Mouse (Mus musculus) layer of hippocampus, adult 9-11 months (tissue): ENCODE measurements around the gene Ltb4r1.
A peak's percentile ranks its signal among the peaks of the same experiment; 100 is the strongest.

ENCODE experiments used
- DNase-seq: peaks from one replicate; pipeline ENCODE4 v3.0.0; 2022

Ltb4r1 gene

GRCm38 (mm10) chr14:55765696-55766095 lies at the start of gene Ltb4r1:
Gene Ltb4r1, plus strand, starts transcription at chr14:55765962.
- DNase-seq, result no peak

DNA sequence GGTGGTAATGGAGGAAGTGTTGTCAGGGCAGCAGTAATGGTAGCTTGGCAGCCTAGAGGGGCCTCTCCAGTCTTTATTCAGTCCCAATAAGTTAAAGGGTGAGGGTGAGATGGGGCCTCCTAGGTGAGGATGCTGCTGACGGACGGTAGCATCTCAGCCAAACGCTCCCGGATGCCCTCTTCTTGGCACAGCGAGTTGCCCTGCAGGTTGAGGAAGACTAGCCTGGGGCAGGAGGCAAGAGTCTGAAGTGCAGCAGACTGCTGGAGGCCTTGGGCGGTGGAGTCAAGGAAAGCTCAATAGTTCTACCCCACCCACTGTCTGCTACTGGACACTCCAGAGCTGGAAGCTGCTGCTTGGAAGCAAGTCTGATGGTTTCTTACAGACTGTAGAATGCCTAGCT lies 49.5 kb upstream of the Ltb4r1 start:
- no peak for DNase-seq

DNA sequence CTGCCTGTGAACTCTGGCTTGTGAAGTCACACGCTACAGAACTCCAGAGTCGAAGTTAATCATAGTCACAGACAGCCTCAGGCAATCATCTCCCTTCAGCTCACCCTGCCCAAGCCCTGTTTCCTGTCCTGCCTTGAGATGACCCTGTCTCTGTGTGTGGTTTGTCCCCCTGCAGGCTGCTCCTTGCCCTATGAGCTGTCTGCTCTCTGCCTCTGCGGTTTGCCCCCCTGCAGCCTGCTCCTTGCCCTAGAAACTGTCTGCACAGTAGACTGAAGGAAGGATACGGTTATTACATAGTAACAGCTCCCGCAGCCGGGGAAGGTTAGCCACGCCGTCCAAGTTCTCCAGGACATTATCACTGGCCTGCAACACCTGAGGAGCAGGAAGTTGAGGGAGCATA lies 48.9 kb upstream of the Ltb4r1 start:
- DNase-seq, result no peak

DNA sequence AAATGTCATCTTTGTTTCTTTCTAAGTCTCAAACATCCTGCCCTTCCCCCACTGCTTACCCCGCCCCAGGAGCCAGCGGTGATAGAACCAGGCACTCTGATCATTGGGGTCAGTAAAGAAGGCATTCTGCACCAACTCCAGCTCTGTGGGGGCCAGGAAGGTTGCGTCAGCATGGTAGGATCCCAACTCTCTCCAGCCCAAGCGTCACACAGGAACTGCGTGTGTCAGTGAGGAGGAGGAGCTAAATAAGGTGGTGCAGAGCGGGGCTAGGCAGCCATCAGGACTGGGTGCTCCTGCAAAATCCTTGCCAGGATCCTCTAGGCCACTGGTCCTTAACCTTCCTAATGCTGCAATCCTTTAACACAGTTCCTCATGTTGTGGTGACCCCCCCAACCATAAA lies 46.0 kb upstream of the Ltb4r1 start:
- no peak for DNase-seq

DNA sequence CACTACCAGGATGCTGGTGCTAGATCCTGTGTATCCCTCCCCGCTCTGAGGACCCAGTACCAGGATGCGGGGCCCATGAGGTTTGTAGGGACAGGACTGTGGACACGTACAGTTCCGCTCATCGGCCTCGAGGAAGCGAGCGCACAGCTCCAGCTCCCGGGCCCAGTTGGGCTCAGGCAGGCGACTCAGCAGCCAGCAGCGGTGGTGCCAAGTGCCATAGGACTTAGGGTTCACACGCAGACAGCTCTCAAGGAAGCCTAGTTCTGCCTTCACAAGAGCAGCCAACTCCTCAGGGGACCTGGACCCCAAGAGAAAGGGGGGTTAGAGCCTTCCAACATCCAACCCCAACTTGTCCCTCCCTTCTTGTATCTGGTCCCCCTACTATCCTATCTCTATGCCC lies 45.1 kb upstream of the Ltb4r1 start:
- DNase-seq, result no peak

DNA sequence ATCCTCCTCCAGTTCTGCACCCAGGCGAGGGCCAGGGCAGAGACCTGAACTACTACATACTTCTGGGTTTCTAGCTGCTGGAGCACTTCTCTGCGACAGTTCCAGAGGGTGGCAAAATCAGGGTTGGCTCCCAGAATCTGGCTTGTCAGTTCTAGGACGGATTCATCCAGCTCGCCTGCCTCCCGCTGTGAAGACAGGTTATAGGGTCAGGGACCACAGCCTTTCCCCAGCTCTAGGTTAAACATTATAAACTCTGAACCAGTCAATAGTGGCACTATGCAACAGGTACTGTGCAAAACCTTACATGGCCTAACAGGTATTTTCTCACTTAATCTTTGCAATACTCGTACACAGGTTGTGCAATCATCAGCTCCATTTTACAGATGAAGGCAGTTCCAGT lies 44.7 kb upstream of the Ltb4r1 start:
- no peak for DNase-seq

- DNase-seq, result peak; percentile 94
Observed at GRCm38 (mm10) chr14:55721700-55722437, 43.9 kb upstream of the Ltb4r1 start, which contains the start of gene Rabggta. Gene Rabggta, minus strand, starts transcription at chr14:55722263.

DNA sequence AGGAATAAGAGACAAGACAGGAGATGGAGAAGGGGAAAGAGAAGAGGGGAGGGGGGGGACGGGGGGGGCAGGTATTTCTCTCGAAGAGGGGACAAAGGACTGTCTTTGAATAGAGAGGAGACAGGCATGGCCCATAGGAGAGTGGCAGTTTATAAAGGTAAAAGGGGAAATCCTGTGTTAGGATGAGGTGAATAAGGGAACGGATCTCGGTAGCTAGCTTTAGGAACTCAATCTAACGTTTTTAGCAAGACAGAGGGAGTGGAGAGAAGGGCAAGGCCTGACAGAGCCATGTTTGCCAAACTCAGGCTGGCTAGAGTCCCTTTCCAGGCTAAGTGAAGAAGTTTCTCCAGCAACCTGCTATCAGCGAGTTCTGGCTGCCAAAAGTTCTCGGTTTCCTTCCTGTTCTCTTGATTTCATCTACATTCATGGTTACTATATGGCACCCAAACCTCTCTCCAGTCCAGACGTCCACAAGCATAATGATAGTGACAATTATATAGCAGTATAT lies 43.3 kb upstream of the Ltb4r1 start:
- no peak for DNase-seq

DNA sequence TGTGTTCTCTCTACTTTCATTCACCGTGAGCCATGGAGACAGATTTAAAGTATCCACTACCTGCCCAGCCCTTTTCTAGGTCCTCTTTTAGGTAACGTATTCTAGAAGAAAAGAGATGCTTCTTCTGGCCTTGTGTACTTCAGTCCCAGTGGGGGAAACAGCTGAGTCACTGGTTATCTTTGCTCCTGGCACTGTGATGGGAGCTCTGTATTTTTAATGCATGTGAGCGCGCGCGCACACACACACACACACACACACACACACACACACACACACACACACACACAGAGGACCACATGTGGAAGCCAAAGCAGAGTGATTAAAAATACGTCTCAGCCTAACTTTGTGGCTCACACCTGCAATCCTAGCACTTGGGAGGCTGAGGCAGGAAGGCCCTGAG lies 42.3 kb upstream of the Ltb4r1 start:
- DNase-seq, result no peak

GRCm38 (mm10) chr14:55724411-55724871 lies 41.3 kb upstream of the Ltb4r1 start:
- DNase-seq, result no peak

DNA sequence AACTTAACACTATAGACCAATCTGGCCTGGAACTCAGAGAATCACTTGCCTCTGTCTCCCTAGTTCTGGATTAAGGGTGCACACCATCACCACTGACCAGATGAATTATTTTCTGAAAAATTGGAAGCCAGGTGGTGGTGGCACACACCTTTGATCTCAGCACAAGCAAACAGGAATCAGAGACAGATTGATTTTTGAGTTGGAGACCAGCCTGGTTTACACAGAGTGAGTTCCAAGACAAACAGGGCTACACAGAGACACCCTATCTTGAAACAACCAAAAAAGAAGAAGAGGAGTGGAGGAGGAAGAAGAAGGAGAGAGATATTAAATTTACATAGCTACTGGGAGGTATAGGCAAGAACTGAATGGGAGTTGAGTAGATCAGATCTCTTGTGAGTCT lies 39.5 kb upstream of the Ltb4r1 start:
- DNase-seq, result no peak

DNA sequence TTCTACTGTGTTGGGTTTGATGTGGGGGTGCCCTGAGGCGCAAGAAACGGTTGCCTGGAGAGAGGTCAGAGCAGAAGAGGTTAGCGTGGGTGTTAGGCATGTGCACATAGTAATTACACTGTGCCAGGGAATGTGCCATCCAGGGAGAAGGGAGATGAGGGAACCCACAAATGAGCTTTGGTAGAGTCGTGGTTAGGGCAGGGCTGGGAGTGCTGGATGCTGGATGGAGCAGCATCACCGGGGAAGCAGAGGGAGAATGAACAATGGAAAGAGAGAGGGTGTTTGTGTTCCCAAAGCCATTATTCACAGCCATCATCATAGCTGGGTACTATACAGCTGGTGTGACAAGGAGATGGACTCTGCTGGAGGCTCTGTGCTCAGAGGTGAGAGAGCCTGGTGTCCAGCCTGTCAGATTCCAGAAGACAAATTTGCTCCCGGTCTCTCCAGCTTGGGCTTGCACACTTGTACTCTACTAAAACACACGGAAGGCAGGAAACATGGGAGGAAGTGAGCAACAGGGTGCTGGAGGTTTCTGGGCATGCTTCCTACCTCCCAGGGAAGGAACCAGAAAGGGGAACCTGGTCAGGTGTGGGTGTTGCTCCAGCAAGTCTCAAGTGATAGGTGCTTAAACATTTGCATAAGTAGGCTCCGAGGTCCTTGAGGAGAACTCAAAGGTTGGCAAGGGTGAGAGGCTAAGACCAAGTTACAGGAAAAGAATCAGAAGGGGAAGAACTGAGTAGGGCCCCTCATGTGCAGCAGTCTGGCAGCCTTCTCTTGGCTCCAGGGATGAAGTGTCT lies 37.7 kb upstream of the Ltb4r1 start:
- no peak for DNase-seq

- DNase-seq, result no peak
Observed at GRCm38 (mm10) chr14:55730116-55730515, 35.6 kb upstream of the Ltb4r1 start.

DNA sequence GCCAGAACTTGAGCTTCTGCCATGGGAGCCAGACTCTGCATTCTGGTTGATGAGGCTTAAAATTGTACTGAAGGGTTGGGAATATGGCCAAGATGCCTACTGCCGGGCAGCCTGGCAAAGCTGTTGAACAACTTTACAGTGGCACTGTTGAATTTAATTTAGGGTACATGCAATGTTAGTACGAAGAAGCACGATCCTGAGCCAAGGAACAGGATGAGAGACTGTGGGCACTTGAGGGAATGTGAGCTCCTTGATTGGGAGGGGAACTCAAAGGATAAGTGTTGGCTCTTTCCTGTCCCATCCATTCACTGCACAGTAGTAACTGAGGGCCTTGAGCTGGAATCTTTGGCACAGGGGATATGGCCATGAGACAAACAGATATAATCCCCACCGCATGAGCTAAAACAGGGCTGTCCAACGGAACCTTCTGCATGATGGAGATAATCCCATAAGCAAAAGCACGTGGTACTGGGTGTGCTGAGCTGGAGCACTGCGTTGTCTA lies 35.2 kb upstream of the Ltb4r1 start:
- DNase-seq, result peak; percentile 55

DNA sequence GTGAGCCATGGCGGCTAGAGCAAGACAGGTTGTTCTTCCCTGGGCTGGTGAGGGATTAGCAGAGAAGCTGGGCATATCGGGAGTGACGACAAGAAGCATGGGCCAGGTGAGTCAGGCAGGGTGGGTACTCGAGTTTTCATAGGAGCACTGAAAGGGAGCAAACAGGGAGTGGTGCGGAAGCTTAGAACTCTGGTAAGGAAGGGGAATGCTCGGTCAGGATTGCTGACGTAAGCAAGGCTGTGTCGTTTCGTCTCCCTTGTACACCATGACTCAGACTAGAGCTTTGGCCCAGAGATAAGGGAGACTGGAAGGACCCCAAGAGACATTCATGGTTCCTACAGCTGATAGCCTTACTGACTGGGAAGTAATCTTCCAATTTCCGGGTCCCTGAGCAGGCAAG lies 31.9 kb upstream of the Ltb4r1 start:
- no peak for DNase-seq

GRCm38 (mm10) chr14:55734869-55735268 lies 30.9 kb upstream of the Ltb4r1 start:
- no peak for DNase-seq

- no peak for DNase-seq
Observed at GRCm38 (mm10) chr14:55735334-55735733, 30.4 kb upstream of the Ltb4r1 start.

GRCm38 (mm10) chr14:55735758-55736157 lies 30.0 kb upstream of the Ltb4r1 start:
- DNase-seq, result no peak

- DNase-seq, result no peak
Observed at GRCm38 (mm10) chr14:55737086-55737687, 28.6 kb upstream of the Ltb4r1 start.

DNA sequence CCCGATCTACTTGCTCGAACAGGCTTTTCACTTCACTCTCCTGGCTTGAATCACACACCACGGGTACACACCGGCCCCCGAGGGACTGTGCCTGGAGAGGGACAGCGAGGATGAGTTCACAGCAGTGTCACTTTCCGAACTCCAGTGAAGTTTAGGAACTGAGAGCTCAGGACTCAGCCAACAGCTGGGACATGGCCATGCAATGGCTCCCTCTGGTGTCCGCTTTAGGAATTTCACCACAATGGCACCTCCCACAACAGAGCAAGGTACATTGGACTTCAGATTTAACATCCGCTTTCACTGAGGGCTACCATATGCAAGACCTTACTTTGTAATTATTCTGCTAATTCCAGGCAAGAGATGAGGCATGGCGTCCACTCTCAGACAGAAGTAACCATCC lies 22.1 kb upstream of the Ltb4r1 start:
- peak; percentile 79 for DNase-seq

DNA sequence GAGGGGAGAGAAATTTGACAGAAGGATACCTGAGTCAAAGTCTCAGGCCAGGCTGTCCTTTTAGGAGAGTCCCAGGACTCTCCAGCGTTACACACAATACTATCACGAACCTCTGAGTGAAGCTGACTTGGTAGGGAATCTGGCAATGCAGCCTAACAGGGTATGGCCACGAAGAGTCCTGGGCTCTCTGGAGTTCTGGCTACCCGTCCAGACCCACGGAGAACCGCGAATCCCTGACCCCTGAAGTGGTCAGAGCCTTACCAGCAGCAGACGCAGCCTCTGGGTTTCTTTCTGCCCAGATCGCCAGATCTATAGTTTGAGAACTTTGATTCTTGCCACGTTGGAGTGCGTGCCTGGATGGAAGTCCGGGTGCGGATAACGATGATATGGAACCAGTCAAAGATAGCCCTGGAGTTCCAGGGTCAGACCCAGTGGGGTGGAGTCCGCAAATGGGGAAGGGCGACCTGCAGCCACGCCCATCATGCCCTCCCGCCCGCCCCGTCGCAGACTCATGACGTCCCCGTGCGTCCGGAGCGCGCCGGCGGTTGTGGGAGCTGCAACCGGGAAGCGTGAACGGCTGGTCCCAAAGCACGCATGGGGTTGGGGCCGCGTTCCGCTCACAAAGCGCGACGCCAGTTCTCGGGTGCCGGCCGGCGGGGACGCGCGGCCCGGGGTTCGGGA lies 20.4 kb upstream of the Ltb4r1 start, which contains the start of the genes Dhrs1 and Nop9:
Dhrs1 (minus strand) TSS at position 511 of the 681 bp plus-strand sequence.
Nop9 (plus strand) TSS at position 514 of the 681 bp plus-strand sequence.
- DNase-seq, result peak; percentile 85

- DNase-seq, result no peak
Observed at GRCm38 (mm10) chr14:55745861-55746237, 19.9 kb upstream of the Ltb4r1 start.
